Mouse (Mus musculus) midbrain, embryonic 16.5 days (tissue): Measurements from ENCODE around the gene Ffar4. TPM values are rescaled to one million over a fixed set of nuclear protein-coding genes. Genes with fewer than 3 reads are reported as not detected.

Experiments
- ATAC-seq: fragments of 200-750 bp; cut with Nextera tagmentation; 2 replicates; pipeline ENCODE4 v1.8.0; 2017; ENCODE audit warnings: moderate TSS enrichment
- H3K27ac ChIP-seq: fragments of 300-500 bp; sonication (generic); 2 replicates; pipeline ENCODE4 v1.5.1; 2014; ENCODE audit warnings: mild to moderate bottlenecking, low read length, mixed read lengths
- H3K27me3 ChIP-seq: fragments of 300-500 bp; sonication (generic); 2 replicates; pipeline ENCODE4 v1.6.1; 2014; ENCODE audit warnings: low read depth, low read length, mixed read lengths; ENCODE audit not compliant: control insufficient read depth, insufficient read depth
- H3K36me3 ChIP-seq: fragments of 300-500 bp; sonication (generic); 2 replicates; pipeline ENCODE4 v1.6.1; 2014; ENCODE audit warnings: mild to moderate bottlenecking, low read length, moderate library complexity, mixed read lengths; ENCODE audit not compliant: control insufficient read depth, insufficient read depth
- H3K4me1 ChIP-seq: fragments of 300-500 bp; sonication (generic); 2 replicates; pipeline ENCODE4 v1.6.1; 2014; ENCODE audit warnings: mild to moderate bottlenecking, low read length, mixed read lengths; ENCODE audit not compliant: control insufficient read depth, insufficient read depth
- H3K4me2 ChIP-seq: fragments of 300-500 bp; sonication (generic); 2 replicates; pipeline ENCODE4 v1.6.1; 2014; ENCODE audit warnings: mild to moderate bottlenecking, low read length, mixed read lengths
- H3K4me3 ChIP-seq: fragments of 300-500 bp; sonication (generic); 2 replicates; pipeline ENCODE4 v1.5.1; 2014; ENCODE audit warnings: low read depth, mild to moderate bottlenecking, low read length, moderate library complexity, mixed read lengths
- H3K9ac ChIP-seq: fragments of 300-500 bp; sonication (generic); 2 replicates; pipeline ENCODE4 v1.6.1; 2014; ENCODE audit warnings: low read depth, low read length, mixed read lengths
- H3K9me3 ChIP-seq: fragments of 300-500 bp; sonication (generic); replicated peaks from 2 replicates; pipeline ENCODE4 v1.6.1; 2014; ENCODE audit warnings: mild to moderate bottlenecking, low read length, mixed read lengths; ENCODE audit not compliant: control insufficient read depth, poor library complexity, severe bottlenecking
- WGBS: fragments of 180-500 bp; shearing (Covaris S2); extraction: QIAGEN DNeasy Blood & Tissue Kit; methylation state at CpG from one replicate; pipeline ENCODE4 v1.1.7; 2014; 5-methylcytosine and 5-hydroxymethylcytosine counted together
- polyA plus RNA-seq: library from polyadenylated mRNA; unstranded; fragments of >200 nt; fragmentation: Nextera tagmentation; extraction: Ambion mirVana; gene quantifications from 2 replicates; pipeline ENCODE4 v1.2.1, GENCODE M21; 2015

Gene Ffar4
- 0.30 and 0.34 TPM in 2 replicates for polyA plus RNA-seq

- no peaks in the 10 kb centered on the region for H3K9me3 ChIP-seq
- peak; percentile 75 for ATAC-seq
- peak within 1 kb of the TSS; percentile 78 for H3K4me2 ChIP-seq
- WGBS, result under 1% methylated on average over 77 of the region's 77 CpGs
- peak within 1 kb of the TSS; percentile 42 for H3K4me3 ChIP-seq
- no peaks in the 10 kb centered on the region for H3K36me3 ChIP-seq
- H3K27ac ChIP-seq, result no peak within 1 kb of the TSS
- H3K27me3 ChIP-seq, result peaks cover 34% of the 10 kb centered on the region
- peaks cover 7% of the 10 kb centered on the region for H3K4me1 ChIP-seq
- H3K9ac ChIP-seq, result peak within 1 kb of the TSS; percentile 54
Observed at GRCm38 (mm10) chr19:38096858-38097758, at the start of gene Ffar4. TSS of gene Ffar4 (plus strand) at chr19:38097071.

GRCm38 (mm10) chr19:38049686-38050085 lies 47.2 kb upstream of the Ffar4 start:
- Histone ChIP-seq H3K27me3 (no peaks in the 10 kb centered on the region; the same call in 1 of the 2 replicates), H3K4me2 (no peak overlapping the region), H3K9me3 (no peaks in the 10 kb centered on the region), H3K4me1 (peaks cover 3% of the 10 kb centered on the region; the same call in 1 of the 2 replicates), H3K4me3 (no peak overlapping the region), H3K27ac (no peak overlapping the region), H3K9ac (no peak overlapping the region), H3K36me3 (no peaks in the 10 kb centered on the region)
- 88% methylated on average over 1 of the region's 1 CpGs for WGBS
- ATAC-seq, result no peak

GRCm38 (mm10) chr19:38053227-38054041 lies 43.4 kb upstream of the Ffar4 start:
- Histone ChIP-seq H3K4me2 (peak overlapping the region; percentile 95), H3K9ac (peak overlapping the region; percentile 65; the same call in 1 of the 2 replicates), H3K4me1 (peaks cover 11% of the 10 kb centered on the region), H3K27ac (no peak overlapping the region), H3K27me3 (no peaks in the 10 kb centered on the region), H3K9me3 (no peaks in the 10 kb centered on the region), H3K36me3 (no peaks in the 10 kb centered on the region), H3K4me3 (peak overlapping the region; percentile 71)
- WGBS, result 32% methylated on average over 8 of the region's 8 CpGs
- ATAC-seq, result no peak

- H3K27me3 ChIP-seq, result no peaks in the 10 kb centered on the region
- no peaks in the 10 kb centered on the region for H3K9me3 ChIP-seq
- H3K36me3 ChIP-seq, result no peaks in the 10 kb centered on the region
- peak; percentile 95 for ATAC-seq
- peak overlapping the region; percentile 71 for H3K4me3 ChIP-seq
- peak overlapping the region; percentile 65 for H3K9ac ChIP-seq
- H3K4me1 ChIP-seq, result peaks cover 11% of the 10 kb centered on the region
- peak overlapping the region; percentile 22; the same call in 1 of the 2 replicates for H3K27ac ChIP-seq
- H3K4me2 ChIP-seq, result peak overlapping the region; percentile 95
- WGBS, result under 1% methylated on average over 23 of the region's 23 CpGs
Observed at GRCm38 (mm10) chr19:38054149-38054719, 42.6 kb upstream of the Ffar4 start.

GRCm38 (mm10) chr19:38054720-38055192 lies 42.1 kb upstream of the Ffar4 start, which contains the start of gene Cep55:
TSS of gene Cep55 (plus strand) at chr19:38055011.
- no peaks in the 10 kb centered on the region for H3K36me3 ChIP-seq
- H3K27me3 ChIP-seq, result no peaks in the 10 kb centered on the region
- H3K27ac ChIP-seq, result peak within 1 kb of the TSS; percentile 22; the same call in 1 of the 2 replicates
- peak within 1 kb of the TSS; percentile 71 for H3K4me3 ChIP-seq
- H3K4me2 ChIP-seq, result peak within 1 kb of the TSS; percentile 95
- 0% methylated on average over 35 of the region's 36 CpGs for WGBS
- no peaks in the 10 kb centered on the region for H3K9me3 ChIP-seq
- H3K9ac ChIP-seq, result peak within 1 kb of the TSS; percentile 65
- ATAC-seq, result peak; percentile 96
- H3K4me1 ChIP-seq, result peaks cover 11% of the 10 kb centered on the region

GRCm38 (mm10) chr19:38055798-38056197 lies 41.1 kb upstream of the Ffar4 start:
- Histone ChIP-seq H3K27me3 (no peaks in the 10 kb centered on the region), H3K4me3 (no peak overlapping the region), H3K27ac (no peak overlapping the region), H3K9ac (no peak overlapping the region), H3K4me1 (peaks cover 11% of the 10 kb centered on the region), H3K9me3 (no peaks in the 10 kb centered on the region), H3K36me3 (no peaks in the 10 kb centered on the region), H3K4me2 (peak overlapping the region; percentile 95)
- WGBS, result 15% methylated on average over 6 of the region's 6 CpGs
- no peak for ATAC-seq

GRCm38 (mm10) chr19:38056276-38056675 lies 40.6 kb upstream of the Ffar4 start:
- H3K4me3 ChIP-seq, result no peak overlapping the region
- H3K36me3 ChIP-seq, result no peaks in the 10 kb centered on the region
- WGBS, result 43% methylated on average over 3 of the region's 3 CpGs
- ATAC-seq, result no peak
- H3K4me1 ChIP-seq, result peaks cover 11% of the 10 kb centered on the region
- no peak overlapping the region for H3K27ac ChIP-seq
- H3K4me2 ChIP-seq, result no peak overlapping the region
- no peaks in the 10 kb centered on the region for H3K9me3 ChIP-seq
- H3K27me3 ChIP-seq, result no peaks in the 10 kb centered on the region
- no peak overlapping the region for H3K9ac ChIP-seq

- 88% methylated on average over 8 of the region's 8 CpGs for WGBS
Observed at GRCm38 (mm10) chr19:38056931-38057330, 39.9 kb upstream of the Ffar4 start.

More at GRCm38 (mm10) chr19:38056931-38057330, 39.9 kb upstream of the Ffar4 start:
- no peak for ATAC-seq
- H3K4me1 ChIP-seq, result peaks cover 11% of the 10 kb centered on the region
- no peak overlapping the region for H3K4me3 ChIP-seq
- H3K9me3 ChIP-seq, result no peaks in the 10 kb centered on the region
- H3K9ac ChIP-seq, result no peak overlapping the region
- H3K36me3 ChIP-seq, result no peaks in the 10 kb centered on the region
- no peak overlapping the region for H3K4me2 ChIP-seq
- H3K27me3 ChIP-seq, result no peaks in the 10 kb centered on the region
- no peak overlapping the region for H3K27ac ChIP-seq
